Mouse (Mus musculus) megakaryocyte progenitor cell, adult 5-6 weeks (primary cell): ENCODE results near the gene Sh3pxd2b. TPM values are rescaled to one million over a fixed set of nuclear protein-coding genes. Genes with fewer than 3 reads are reported as not detected.

ENCODE experiments used
- ATAC-seq: replicated peaks from 2 replicates; pipeline ENCODE4 v1.8.0; 2016; ENCODE audit warnings: mild to moderate bottlenecking, moderate TSS enrichment, inconsistent platforms; ENCODE audit not compliant: poor library complexity
- total RNA-seq, 2 experiments: library from RNA; stranded (forward) in 1 of 2; stranded (reverse) in 1 of 2; fragments of 157-497, 149-512 nt in 1 of 2; fragments of 200-1000 nt in 1 of 2; gene quantifications; 2 replicates each; pipeline versions ENCODE4 v1.2.3 to v1.2.4; 2015 to 2017

Gene Sh3pxd2b
- total RNA-seq, 2 experiments from 2014 or later = 2.4 to 6.1 TPM

- ATAC-seq = peak; percentile 76
These were observed 6.8 kb upstream of the Sh3pxd2b start for GRCm38 (mm10) chr11:32340476-32341473.

GRCm38 (mm10) chr11:32342770-32343191 is 4.8 kb upstream of the Sh3pxd2b start:
- ATAC-seq = peak; percentile 82

DNA sequence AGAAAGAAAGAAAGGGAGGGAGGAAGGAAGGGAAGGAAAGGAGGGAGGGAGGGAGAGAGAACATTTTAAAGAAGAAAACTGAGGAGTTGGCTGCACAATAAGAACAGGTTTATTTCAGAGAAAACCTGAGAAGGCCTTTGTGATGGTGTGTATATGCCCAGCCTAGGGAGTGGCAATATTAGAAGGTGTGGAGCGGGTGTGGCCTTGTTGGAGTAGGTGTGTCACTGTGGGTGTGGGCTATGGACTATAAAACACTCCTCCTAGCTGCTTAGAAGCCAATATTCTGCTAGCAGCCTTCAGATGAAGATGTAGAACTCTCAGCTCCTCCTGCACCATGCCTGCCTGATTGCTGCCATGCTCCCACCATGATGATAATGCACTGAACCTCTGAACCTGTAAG is 4.3 kb upstream of the Sh3pxd2b start:
- no peak for ATAC-seq

DNA sequence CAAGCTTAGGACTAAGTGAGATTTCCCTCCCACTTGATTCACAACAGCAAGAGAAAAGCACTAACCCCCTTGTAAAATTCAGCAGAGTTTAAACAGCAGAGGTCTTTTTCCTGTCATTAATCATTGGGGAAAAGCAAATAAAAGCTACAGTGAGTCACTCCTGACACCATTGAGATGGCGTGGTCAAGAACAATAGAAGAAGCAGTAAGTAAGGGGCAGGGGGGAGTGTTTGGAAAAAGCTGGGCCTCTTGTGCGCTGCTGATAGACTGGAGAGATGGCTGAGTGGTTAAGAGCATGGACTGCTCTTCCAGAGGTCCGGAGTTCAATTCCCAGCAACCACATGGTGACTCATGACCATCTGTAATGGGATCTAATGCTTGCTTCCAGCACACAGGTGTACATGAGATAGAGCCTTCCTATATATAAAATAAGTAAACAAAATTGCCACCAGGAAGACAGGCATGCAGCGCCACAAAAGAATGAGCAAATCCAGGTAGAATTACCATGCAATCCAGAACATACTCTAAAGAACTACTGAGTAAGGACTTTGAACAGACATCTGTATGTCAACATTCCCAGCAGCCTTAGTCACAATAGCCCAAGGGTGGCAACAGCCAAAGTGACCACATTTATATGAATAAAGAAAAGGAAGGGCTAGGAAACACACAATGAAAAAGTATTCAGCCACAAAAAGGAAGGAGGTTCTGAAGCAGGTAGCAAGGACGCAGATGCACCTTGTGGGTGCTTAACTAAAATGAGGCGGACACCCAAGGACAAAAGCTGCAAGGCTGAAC is 1.9 kb upstream of the Sh3pxd2b start:
- no peak for ATAC-seq

- no peak for ATAC-seq
These were observed 385 bp upstream of the Sh3pxd2b start for GRCm38 (mm10) chr11:32347264-32347606.

DNA sequence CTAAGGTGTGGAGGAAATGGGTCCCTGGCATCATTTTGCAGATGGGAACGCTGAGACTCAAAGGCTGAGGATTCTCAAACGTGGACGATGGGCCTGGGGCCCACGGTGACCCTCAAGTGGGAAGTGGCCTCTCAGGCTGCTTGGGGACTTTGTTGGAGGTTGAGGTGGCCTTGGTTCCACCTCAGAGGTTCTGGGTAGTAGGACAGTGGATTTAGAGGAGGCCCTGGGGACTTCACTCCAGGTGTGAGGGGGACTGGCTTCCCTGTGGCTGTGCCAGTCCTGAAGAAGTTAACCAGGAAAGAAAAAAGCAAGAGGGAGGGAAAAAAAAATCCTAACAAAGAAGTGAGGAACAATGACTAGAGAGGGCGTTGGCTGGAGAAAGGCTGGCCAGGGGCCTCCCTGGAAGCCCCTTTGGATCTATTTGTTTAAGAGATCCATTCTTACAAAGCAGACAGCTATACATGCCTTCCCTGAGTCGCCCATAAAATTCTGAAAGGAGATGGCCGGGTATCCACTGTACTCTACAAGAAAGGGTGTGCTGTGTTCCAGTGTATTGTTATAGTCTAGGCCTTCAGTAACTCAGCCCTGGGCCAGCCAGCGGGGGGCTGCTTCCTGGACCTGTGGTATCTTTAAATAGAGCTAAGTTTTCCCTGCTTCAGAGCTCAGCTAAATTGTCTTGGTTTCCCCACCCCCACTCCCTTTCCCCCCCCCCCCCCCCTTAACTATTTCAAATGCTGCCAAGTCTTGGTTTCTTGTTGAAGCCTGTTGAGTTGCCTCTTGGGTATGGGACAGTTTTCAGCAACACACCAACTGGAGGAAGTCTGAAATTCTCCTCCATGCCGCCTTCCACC is 1.0 kb downstream of the Sh3pxd2b start:
- ATAC-seq = no peak

DNA sequence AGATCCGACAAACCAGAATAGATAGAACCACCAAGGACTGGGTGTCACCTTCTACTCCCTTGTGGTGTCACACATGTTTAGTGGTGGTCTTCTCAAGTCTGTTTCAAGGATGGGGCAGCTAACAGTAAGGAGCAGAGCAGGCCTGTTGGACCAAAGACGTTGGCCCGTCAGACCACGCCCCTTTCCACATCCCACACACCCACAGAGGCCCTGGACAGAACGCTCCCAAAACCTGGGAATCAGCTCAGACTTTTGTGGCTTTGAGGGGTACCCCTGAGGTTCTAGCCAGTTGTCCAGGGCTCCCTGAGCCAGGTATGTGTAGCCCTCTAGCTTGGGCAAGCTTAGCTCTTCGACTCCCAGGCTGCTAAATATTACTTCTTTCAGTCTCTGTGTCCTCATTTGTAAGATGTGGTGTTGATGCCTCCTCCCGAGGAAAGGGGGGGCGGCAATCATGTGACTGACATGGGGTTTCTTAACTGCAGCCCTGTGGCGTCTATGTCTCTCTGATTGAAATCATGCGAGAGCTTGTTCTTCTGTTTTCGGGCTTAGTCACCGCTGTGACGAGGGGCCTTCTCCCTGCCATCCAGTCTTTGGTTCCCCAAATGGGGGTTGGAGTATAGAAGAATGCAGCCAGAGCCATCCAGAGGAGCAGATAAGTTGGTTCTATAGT is 1.8 kb downstream of the Sh3pxd2b start:
- ATAC-seq = peak; percentile 82

GRCm38 (mm10) chr11:32352946-32353345 is 5.3 kb downstream of the Sh3pxd2b start:
- ATAC-seq = no peak

DNA sequence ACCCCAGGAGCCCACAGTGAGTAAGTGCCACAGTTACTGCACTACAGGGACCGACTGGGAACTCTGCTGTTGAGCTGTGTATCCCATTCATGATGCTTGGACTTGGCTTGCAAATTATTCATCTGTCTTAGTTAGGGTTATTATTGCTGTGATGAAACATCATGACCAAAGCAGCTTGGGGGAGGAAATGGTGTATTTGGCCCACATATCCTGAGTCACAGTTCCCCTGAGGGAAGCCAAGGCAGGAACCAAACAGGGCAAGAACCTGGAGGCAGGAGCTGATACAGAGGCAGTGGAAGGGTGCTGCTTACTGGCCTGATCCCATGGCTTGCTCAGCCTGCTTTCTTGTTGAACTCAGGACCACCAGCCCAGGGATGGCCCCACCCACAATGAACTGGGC is 7.8 kb downstream of the Sh3pxd2b start:
- ATAC-seq = no peak

DNA sequence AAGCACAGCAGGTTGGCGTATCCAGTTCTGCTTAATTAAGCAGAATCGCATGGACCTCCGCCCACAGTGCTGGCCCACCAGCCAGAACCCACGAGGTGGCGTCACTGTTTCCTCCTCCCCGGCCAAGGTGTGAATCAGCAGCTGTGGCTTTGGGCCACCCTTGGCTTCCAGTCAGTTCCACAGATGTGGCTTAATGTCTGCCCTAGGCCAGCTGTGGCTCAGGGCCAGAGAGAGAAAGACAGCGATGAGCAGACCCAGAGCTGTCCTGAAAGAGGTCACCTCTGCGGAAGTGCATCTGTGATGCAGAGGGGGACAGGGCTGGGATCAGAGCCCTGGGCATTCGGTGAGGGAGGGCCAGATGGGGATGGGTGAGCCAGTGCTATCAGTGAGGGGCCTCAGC is 10.1 kb downstream of the Sh3pxd2b start:
- peak; percentile 80 for ATAC-seq

DNA sequence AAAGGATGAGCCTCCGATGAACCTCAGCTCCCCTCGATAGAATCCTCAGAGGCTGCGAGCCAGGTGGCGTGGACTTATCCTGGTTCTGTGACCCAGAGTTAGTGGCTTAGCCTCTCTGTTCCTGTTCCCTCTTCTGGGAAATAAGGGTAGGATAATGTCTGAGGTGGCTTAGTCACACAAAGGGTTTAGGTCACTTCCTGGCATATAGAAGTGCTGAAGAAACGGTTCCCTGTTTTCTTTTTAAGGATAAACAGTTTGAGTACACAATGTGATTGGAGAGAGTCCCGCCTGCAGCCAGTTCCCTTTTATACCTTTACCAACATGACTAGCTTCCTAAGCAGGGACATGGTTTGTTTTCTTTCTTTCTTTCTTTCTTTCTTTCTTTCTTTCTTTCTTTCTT is 10.8 kb downstream of the Sh3pxd2b start:
- ATAC-seq = peak; percentile 41; the same call in 1 of the 2 replicates

DNA sequence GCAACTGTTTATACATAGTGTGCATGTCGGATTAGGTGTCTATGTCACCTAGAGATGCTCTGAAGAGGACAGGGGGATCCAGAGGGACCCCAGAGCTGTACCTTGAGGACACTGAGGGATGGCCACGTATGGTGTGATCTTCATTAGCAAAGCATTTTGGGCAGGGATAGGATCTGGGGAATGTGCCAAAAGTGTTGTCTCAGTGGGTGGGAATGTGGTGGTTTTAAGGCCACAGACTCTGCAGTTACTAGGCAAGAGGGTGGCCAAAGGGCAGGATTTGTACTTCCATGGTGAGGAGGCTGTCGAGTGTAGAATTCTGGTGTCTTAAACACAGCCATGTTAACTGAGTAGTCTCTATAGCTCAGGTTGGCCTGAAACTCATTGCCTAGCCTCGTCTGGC is 11.9 kb downstream of the Sh3pxd2b start:
- no peak for ATAC-seq

- no peak for ATAC-seq
These were observed 14.2 kb downstream of the Sh3pxd2b start for GRCm38 (mm10) chr11:32361774-32362173.

DNA sequence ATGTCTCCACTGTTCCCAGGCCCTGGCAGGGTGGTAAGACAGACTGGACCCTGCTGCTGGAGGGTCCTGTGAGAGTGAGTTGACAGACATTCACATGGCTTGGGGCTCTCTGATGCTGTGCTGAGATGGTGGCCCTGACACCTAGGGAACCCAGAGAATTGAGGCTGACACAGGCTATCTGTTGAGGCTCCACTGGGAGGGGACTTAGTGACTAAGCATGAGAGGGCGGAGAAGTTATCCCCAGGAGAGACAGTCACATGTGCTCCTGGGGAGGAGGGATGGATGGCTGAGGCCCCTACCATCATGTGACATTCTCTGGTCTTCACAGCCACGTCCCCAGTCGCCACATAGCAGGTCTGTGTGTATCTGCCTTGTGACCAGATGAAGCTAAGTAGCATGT is 15.6 kb downstream of the Sh3pxd2b start:
- no peak for ATAC-seq

DNA sequence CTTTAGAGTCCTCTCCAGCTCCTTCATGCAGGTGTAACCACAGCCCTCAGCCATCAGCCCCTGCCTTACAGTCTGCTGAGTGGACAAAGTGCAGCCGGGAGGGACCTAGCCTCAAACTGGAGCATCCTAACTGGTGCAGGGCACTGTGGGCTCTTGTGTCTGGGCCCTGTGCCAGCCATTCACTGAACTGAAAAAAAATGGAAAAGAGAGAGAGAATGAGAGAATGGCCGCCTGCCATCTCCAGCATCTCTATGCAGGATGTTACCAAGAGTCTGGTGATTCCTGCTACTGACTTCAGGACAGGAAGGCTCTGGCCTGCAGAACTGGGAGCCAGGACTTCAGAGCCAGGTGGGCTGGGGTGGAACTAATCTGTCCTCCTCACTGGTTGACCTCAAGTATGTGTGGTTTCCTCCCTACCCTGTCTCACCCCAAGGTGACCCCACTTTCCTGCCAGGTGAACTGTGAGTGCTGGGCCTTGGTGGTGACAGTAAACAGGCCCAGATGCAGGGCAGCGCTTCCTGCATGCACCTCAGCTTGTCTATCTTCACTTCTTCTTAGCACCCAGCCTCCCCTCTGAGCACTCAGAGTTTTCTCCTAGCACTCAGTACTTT is 16.1 kb downstream of the Sh3pxd2b start:
- ATAC-seq = no peak

- ATAC-seq = no peak
These were observed 16.8 kb downstream of the Sh3pxd2b start for GRCm38 (mm10) chr11:32364375-32364774.

DNA sequence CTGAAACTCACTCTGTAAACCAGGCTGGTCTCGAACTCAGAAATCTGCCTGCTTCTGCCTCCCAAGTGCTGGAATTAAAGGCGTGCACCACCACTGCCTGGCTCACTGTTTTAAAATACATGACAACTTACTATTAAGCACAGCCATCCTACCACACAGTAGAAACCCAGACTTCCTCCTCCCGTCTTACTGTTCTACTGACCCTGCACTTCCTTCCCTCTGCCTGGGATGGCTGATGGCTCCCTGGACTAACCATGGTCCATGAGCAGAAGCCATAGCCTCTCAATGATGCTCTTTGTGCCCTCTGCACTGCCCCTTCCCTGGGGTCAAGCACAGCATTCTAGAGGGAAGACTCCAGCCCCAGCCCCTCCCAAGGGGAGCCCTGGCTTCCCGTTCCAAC is 17.9 kb downstream of the Sh3pxd2b start:
- ATAC-seq = peak; percentile 52; the same call in 1 of the 2 replicates

GRCm38 (mm10) chr11:32367056-32367455 is 19.4 kb downstream of the Sh3pxd2b start:
- no peak for ATAC-seq

DNA sequence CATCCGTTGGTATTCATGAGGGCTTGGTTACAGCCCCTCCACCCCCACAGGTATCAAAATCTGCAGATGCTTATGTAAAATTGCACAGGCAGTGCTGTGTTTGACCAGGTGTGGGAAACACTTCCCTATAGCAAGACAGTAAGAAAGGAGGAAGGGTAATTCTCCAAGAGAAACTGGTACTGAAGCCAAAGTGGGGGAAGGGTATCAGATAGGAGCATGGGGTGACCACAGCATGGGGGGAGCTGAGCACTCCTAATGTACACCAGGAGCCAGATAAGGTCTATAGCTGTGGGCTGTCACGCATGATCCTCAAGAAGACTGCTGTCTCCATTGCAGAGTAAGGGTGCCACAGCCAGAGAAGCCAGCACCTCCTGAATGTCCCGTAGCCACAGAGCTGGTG is 21.4 kb downstream of the Sh3pxd2b start:
- no peak for ATAC-seq

- no peak for ATAC-seq
These were observed 23.3 kb downstream of the Sh3pxd2b start for GRCm38 (mm10) chr11:32370881-32371280.
